Mouse (Mus musculus) subcutaneous adipose tissue, adult 2 months (tissue): ENCODE data around the gene Nudt21. TPM values are rescaled to one million over a fixed set of nuclear protein-coding genes. Genes with fewer than 3 reads are reported as not detected.

Experiments
- polyA plus RNA-seq: library from polyadenylated mRNA; depleted of rRNA; stranded (reverse); fragments of >200 nt; gene quantifications from 2 replicates; pipeline ENCODE4 v1.2.3, GENCODE M21; 2012; ENCODE audit warnings: low replicate concordance; rRNA removed

The Nudt21 gene
- polyA plus RNA-seq, result 7.9 and 34.0 TPM in 2 replicates

DNA sequence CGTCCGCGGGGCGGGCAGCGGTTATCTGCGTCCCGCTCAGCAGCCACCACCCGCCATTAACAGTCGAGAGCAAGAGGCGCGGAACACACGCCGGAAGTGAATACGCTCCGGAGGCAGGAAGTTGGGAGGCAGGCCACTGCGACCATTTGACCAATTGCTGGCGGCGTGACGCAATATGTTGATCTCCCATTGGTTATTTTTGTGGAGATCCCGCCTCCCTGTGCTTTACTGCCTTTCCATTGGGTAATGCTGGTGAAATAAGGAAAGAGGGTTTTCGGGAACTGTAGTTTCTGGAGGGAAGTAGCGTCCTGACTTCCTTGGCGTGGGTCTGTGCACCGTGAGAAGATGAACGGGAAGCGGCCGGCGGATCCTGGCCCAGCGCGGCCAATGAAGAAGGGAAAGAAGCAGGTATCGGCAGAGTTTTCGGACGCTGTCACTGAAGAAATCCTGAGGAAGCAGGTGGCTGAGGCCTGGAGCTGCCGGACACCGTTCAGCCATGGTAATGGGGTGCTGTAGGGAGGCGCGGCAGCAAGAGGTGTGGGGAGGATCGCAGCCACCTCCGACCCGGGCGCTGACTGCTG lies at the start of gene Nudt21, which contains the start of gene Ogfod1:
TSS of gene Nudt21 (minus strand) at position 88 of the 581 bp plus-strand sequence.
TSS of gene Ogfod1 (plus strand) at position 255 of the 581 bp plus-strand sequence.

DNA sequence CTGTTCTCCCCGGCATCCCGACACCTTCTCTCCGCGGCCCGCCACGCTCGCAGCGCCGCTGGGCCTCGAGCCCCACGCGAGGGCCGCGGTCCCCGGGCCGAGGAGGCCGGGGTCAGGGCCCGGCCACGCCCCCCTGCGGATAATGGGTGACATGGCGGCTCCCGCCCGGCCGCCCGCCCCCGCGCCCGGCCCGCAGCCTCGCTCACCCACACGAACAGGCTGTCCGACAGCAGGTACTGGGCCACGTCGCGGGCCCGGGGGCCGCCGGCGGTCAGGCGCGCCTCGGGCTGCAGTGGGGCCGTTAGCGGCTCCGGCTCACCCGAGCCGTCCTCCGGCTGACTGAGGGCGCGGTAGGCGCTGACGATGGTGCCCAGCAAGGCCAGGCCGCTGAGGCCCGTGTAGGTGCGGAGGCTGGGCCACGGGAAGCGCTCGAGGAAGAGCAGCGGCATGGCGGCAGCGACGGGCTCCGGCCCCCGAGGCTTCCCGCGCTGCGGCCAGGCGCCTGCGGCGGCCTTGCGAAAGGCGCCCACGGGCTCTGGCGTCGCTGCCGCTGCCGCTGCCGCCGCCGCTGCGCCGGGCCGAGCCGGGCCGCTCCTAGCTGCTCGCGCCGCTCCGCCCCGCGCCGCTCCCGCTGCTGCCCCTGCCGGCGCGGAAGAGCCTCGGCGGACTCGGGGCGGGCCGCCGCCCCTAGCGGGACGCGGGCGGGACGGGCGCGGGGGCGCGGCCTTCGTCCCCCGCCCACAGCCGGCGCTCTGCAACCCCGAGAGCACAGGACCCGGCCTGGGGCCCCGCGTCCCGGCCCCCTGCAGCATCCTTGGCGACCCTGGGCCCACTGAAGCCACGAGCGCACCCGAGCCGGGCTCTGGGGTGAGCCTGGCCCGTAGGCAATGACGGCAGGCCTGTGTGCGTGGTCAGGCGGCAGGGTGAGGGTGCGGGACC lies 24.5 kb downstream of the Nudt21 start, which contains the start of gene Amfr:
TSS of gene Amfr (minus strand) at position 830 of the 939 bp plus-strand sequence.

Other genes with a start within 250 kb of the Nudt21 start
- 11.0 and 19.2 TPM in 2 replicates for gene Gnao1, start 227.1 kb downstream of the Nudt21 start, polyA plus RNA-seq
- 125 and 136 TPM in 2 replicates for gene Amfr, start 24.2 kb downstream of the Nudt21 start, polyA plus RNA-seq
- 9.2 and 11.0 TPM in 2 replicates for gene Ogfod1, start 167 bp upstream of the Nudt21 start, polyA plus RNA-seq
- 13.8 and 28.9 TPM in 2 replicates for gene Bbs2, start 61.9 kb upstream of the Nudt21 start, polyA plus RNA-seq
- gene Mt4, start 100.2 kb upstream of the Nudt21 start, polyA plus RNA-seq, result not detected in 2 replicates
- gene Mt3, start 115.6 kb upstream of the Nudt21 start, polyA plus RNA-seq, result 1.1 TPM in 1 of 2 replicates, not detected in the other
- 36.5 and 53.9 TPM in 2 replicates for gene Mt2, start 135.6 kb upstream of the Nudt21 start, polyA plus RNA-seq
- 339 and 432 TPM in 2 replicates for gene Mt1, start 142.1 kb upstream of the Nudt21 start, polyA plus RNA-seq
- 16.0 and 25.3 TPM in 2 replicates for gene Nup93, start 177.5 kb upstream of the Nudt21 start, polyA plus RNA-seq